Comparison of ENCODE assay signal across 9 mouse cellular contexts in the genomic region with DNA sequence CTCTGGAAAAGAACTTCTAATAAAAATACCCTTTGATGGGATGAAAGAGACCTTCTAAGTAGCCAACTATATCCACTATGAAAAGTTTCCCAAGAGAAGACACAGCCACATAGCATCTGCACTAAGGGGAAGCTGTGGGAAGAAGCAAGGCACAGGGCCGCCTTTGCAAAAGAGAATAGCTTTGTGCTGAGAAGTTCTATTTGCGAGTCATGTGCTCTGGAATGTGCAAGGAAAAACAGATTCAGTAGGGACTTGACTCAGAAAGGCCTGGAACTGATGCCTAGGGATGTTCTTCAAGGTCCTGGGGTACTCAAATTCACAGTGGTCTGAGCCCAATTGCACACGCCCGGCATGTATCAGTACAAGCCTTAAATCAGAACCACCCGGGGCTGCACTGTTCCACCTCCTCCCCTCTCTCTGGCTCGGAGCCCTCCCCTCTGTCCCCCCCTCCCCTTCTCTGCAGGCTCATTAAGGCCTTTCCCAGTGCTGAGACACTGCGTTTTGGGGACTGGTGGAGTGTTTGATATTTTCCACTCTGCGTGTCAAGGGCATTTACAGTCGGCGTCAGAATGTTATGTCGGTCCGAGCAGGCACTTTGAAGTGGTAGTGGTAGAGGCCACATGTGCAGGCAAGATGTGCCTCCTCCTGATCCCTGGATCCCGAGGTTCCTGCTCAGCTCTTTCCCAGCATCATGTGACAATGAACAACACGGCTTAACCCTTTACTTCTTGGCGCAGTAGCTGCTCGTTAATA.
DNase-seq lines count a peak whose midpoint lies in the region; ATAC-seq and TF ChIP-seq lines count a peak whose summit lies in the region.
"Had no signal": no experiment of that assay in that cellular context is flagged by ENCODE, and none has a peak within 500 bp of the region (broad histone marks: within the 10 kb centered on the region; RNA-seq: fewer than 3 reads in every experiment).

No protein-coding gene starts in this region.

- H3K36me3 ChIP-seq in hindbrain, embryonic 10.5 days, result no peaks in the 10 kb centered on the region
- H3K36me3 ChIP-seq in hindbrain, postnatal 0 days (ENCODE audit: insufficient read depth, low read length), result no peaks in the 10 kb centered on the region
- no peaks in the 10 kb centered on the region for H3K36me3 ChIP-seq in forebrain, embryonic 10.5 days (replicated peaks)
- H3K36me3 ChIP-seq in midbrain, embryonic 13.5 days, result no peaks in the 10 kb centered on the region
- no peaks in the 10 kb centered on the region for H3K36me3 ChIP-seq in thymus, adult 2 months (ENCODE audit: control insufficient read depth, insufficient read depth, low read length)
- H3K36me3 ChIP-seq: G1E had no signal

- TF ChIP-seq POLR2A in thymus, adult 2 months (IDR thresholded peaks at IDR 0.05; ENCODE audit: control insufficient read depth, extremely low read depth, insufficient read depth, low read length, poor library complexity), result no peak

- no peak overlapping the region for H3K27ac ChIP-seq in hindbrain, embryonic 10.5 days
- no peak overlapping the region for H3K27ac ChIP-seq in hindbrain, postnatal 0 days
- H3K27ac ChIP-seq in forebrain, embryonic 10.5 days, result 0 out of 2 replicates have a peak overlapping the region, but pooled peaks have one; percentile 44
- no peak overlapping the region for H3K27ac ChIP-seq in midbrain, embryonic 13.5 days
- no peak overlapping the region for H3K27ac ChIP-seq in thymus, adult 2 months (ENCODE audit: control insufficient read depth, insufficient read depth, low read length)

- WGBS in hindbrain, embryonic 10.5 days, result 61% methylated on average over 16 of the region's 16 CpGs
- 62% methylated on average over 16 of the region's 16 CpGs for WGBS in hindbrain, postnatal 0 days
- WGBS in forebrain, embryonic 10.5 days, result 72% methylated on average over 16 of the region's 16 CpGs
- 72% methylated on average over 16 of the region's 16 CpGs for WGBS in midbrain, embryonic 13.5 days
- WGBS in thymus, adult 2 months, result 87% methylated on average over 16 of the region's 16 CpGs

- no peak for TF ChIP-seq CTCF in hindbrain, postnatal 0 days (IDR thresholded peaks at IDR 0.05; ENCODE audit: low read depth)
- no peak for TF ChIP-seq CTCF in thymus, adult 2 months (IDR thresholded peaks at IDR 0.05; ENCODE audit: borderline replicate concordance, control insufficient read depth, extremely low read depth, insufficient read depth, low read length, poor library complexity)

- no peak overlapping the region for H3K4me2 ChIP-seq in hindbrain, postnatal 0 days (ENCODE audit: low read depth, low read length)
- no peak overlapping the region for H3K4me2 ChIP-seq in midbrain, embryonic 13.5 days (replicated peaks)

- H3K4me3 ChIP-seq in hindbrain, embryonic 10.5 days, result no peak overlapping the region
- no peak overlapping the region for H3K4me3 ChIP-seq in hindbrain, postnatal 0 days (ENCODE audit: low read length)
- no peak overlapping the region for H3K4me3 ChIP-seq in forebrain, embryonic 10.5 days
- H3K4me3 ChIP-seq in midbrain, embryonic 13.5 days (replicated peaks), result no peak overlapping the region
- no peak overlapping the region for H3K4me3 ChIP-seq in thymus, adult 2 months (ENCODE audit: control insufficient read depth, insufficient read depth, low read length)

- ATAC-seq in hindbrain, postnatal 0 days, result no peak
- peak; percentile 58 for ATAC-seq in midbrain, embryonic 13.5 days
- ATAC-seq in megakaryocyte-erythroid progenitor cell, adult 5-6 weeks (replicated peaks; ENCODE audit: low FRiP score, low TSS enrichment, poor library complexity, severe bottlenecking), result no peak

- 0 out of 2 replicates have a peak, but pooled peaks cover 4% of the 10 kb centered on the region for H3K4me1 ChIP-seq in hindbrain, embryonic 10.5 days (replicated peaks)
- no peaks in the 10 kb centered on the region for H3K4me1 ChIP-seq in hindbrain, postnatal 0 days (ENCODE audit: insufficient read depth, low read length)
- peaks cover 5% of the 10 kb centered on the region for H3K4me1 ChIP-seq in forebrain, embryonic 10.5 days
- H3K4me1 ChIP-seq in midbrain, embryonic 13.5 days (replicated peaks), result no peaks in the 10 kb centered on the region
- H3K4me1 ChIP-seq in thymus, adult 2 months (replicated peaks; ENCODE audit: control insufficient read depth, insufficient read depth, low read length), result no peaks in the 10 kb centered on the region

- peak; percentile 59 for DNase-seq in hindbrain, embryonic 10.5 days (ENCODE audit: low spot score)
- DNase-seq in hindbrain, postnatal 0 days (ENCODE audit: low spot score), result no peak
- DNase-seq in R1 (ENCODE audit: low read depth, low spot score), result peak; percentile 4
- DNase-seq in forebrain, embryonic 10.5 days (ENCODE audit: extremely low spot score, low spot score), result peak; percentile 21
- no peak for DNase-seq in spleen, adult 18-20 months
- no peak for DNase-seq in thymus, adult 2 months

- no peak overlapping the region for H3K9ac ChIP-seq in hindbrain, postnatal 0 days (replicated peaks; ENCODE audit: low read length)
- H3K9ac ChIP-seq in midbrain, embryonic 13.5 days (replicated peaks), result no peak overlapping the region

- H3K9me3 ChIP-seq in hindbrain, embryonic 10.5 days, result no peaks in the 10 kb centered on the region
- H3K9me3 ChIP-seq in hindbrain, postnatal 0 days (ENCODE audit: low read length), result no peaks in the 10 kb centered on the region
- no peaks in the 10 kb centered on the region for H3K9me3 ChIP-seq in forebrain, embryonic 10.5 days
- no peaks in the 10 kb centered on the region for H3K9me3 ChIP-seq in midbrain, embryonic 13.5 days
- H3K9me3 ChIP-seq: G1E had no signal

- H3K27me3 ChIP-seq in hindbrain, embryonic 10.5 days (ENCODE audit: insufficient read depth, poor library complexity, severe bottlenecking), result no peaks in the 10 kb centered on the region
- H3K27me3 ChIP-seq in hindbrain, postnatal 0 days (ENCODE audit: insufficient read depth, low read length), result no peaks in the 10 kb centered on the region
- no peaks in the 10 kb centered on the region for H3K27me3 ChIP-seq in forebrain, embryonic 10.5 days (ENCODE audit: poor library complexity, severe bottlenecking)
- no peaks in the 10 kb centered on the region for H3K27me3 ChIP-seq in midbrain, embryonic 13.5 days
- no peaks in the 10 kb centered on the region for H3K27me3 ChIP-seq in thymus, adult 2 months (ENCODE audit: control insufficient read depth, insufficient read depth, low read length)

Comparison
In these comparisons a context has a peak if more than half of its experiments do, and no peak if none do; other contexts are left out.
1. DNase-seq: peak in hindbrain, embryonic 10.5 days (single experiment), R1 (single experiment) and forebrain, embryonic 10.5 days (single experiment); none in hindbrain, postnatal 0 days (single experiment), spleen, adult 18-20 months (0 of 2) and thymus, adult 2 months (single experiment).